Mouse (Mus musculus): ENCODE measurements around the gene 9130213A22Rik.

- TF ChIP-seq POLR2A (IDR thresholded peaks at IDR 0.05; ENCODE audit: low read depth, low read length) = no peak
- no peak for TF ChIP-seq CTCF (conservative IDR thresholded peaks at IDR 0.05; ENCODE audit: insufficient read depth, insufficient read length, low read depth, low read length)
Observed at GRCm38 (mm10) chr11:69114018-69114417, 8.4 kb downstream of the 9130213A22Rik start.
